Mouse (Mus musculus): ENCODE measurements around the gene Smarcd3. TPM values are rescaled to one million over a fixed set of nuclear protein-coding genes. Genes with fewer than 3 reads are reported as not detected.

Gene Smarcd3
- polyA plus RNA-seq, 1 experiment = 12.4 TPM

- TF ChIP-seq CTCF (conservative IDR thresholded peaks at IDR 0.05; ENCODE audit: insufficient read depth, insufficient read length, low read depth, low read length) (no peak; the same call in 1 of the 2 replicates), POLR2A (IDR thresholded peaks at IDR 0.05; ENCODE audit: low read depth, low read length) (no peak)
- 79% methylated on average over 4 of the region's 4 CpGs for WGBS
These were observed 12.8 kb upstream of the Smarcd3 start for GRCm38 (mm10) chr5:24636987-24637386.

GRCm38 (mm10) chr5:24635526-24636141, 11.4 kb upstream of the Smarcd3 start:
- no peaks in the 10 kb centered on the region for H3K4me1 ChIP-seq (ENCODE audit: control insufficient read depth, insufficient read depth, low read length)
- WGBS = 78% methylated on average over 6 of the region's 6 CpGs
- no peak for DNase-seq

More at GRCm38 (mm10) chr5:24636987-24637386, 12.8 kb upstream of the Smarcd3 start:
- Histone ChIP-seq H3K27me3 (replicated peaks; ENCODE audit: control insufficient read depth, insufficient read depth, low read length) (no peaks in the 10 kb centered on the region), H3K4me3 (ENCODE audit: insufficient read depth, low read depth, low read length) (no peak overlapping the region), H3K27ac (ENCODE audit: insufficient read depth, low read depth, low read length) (no peak overlapping the region), H3K4me1 (ENCODE audit: control insufficient read depth, insufficient read depth, low read length) (no peaks in the 10 kb centered on the region), H3K36me3 (ENCODE audit: control insufficient read depth, insufficient read depth, low read length) (no peaks in the 10 kb centered on the region)
- DNase-seq = no peak

GRCm38 (mm10) chr5:24635093-24635492, 10.9 kb upstream of the Smarcd3 start:
- no peak for DNase-seq
- no peak for TF ChIP-seq CTCF (conservative IDR thresholded peaks at IDR 0.05; ENCODE audit: insufficient read depth, insufficient read length, low read depth, low read length)
- no peak for TF ChIP-seq POLR2A (IDR thresholded peaks at IDR 0.05; ENCODE audit: low read depth, low read length)
- 59% methylated on average over 1 of the region's 1 CpGs for WGBS
- Histone ChIP-seq H3K4me3 (ENCODE audit: insufficient read depth, low read depth, low read length) (no peak overlapping the region), H3K36me3 (ENCODE audit: control insufficient read depth, insufficient read depth, low read length) (no peaks in the 10 kb centered on the region), H3K27ac (ENCODE audit: insufficient read depth, low read depth, low read length) (no peak overlapping the region), H3K4me1 (ENCODE audit: control insufficient read depth, insufficient read depth, low read length) (no peaks in the 10 kb centered on the region), H3K27me3 (replicated peaks; ENCODE audit: control insufficient read depth, insufficient read depth, low read length) (no peaks in the 10 kb centered on the region)

More at GRCm38 (mm10) chr5:24635526-24636141, 11.4 kb upstream of the Smarcd3 start:
- Histone ChIP-seq H3K27me3 (replicated peaks; ENCODE audit: control insufficient read depth, insufficient read depth, low read length) (no peaks in the 10 kb centered on the region), H3K4me3 (ENCODE audit: insufficient read depth, low read depth, low read length) (no peak overlapping the region), H3K36me3 (ENCODE audit: control insufficient read depth, insufficient read depth, low read length) (no peaks in the 10 kb centered on the region), H3K27ac (ENCODE audit: insufficient read depth, low read depth, low read length) (no peak overlapping the region)
- TF ChIP-seq POLR2A (IDR thresholded peaks at IDR 0.05; ENCODE audit: low read depth, low read length) (no peak), CTCF (conservative IDR thresholded peaks at IDR 0.05; ENCODE audit: insufficient read depth, insufficient read length, low read depth, low read length) (no peak)

DNA sequence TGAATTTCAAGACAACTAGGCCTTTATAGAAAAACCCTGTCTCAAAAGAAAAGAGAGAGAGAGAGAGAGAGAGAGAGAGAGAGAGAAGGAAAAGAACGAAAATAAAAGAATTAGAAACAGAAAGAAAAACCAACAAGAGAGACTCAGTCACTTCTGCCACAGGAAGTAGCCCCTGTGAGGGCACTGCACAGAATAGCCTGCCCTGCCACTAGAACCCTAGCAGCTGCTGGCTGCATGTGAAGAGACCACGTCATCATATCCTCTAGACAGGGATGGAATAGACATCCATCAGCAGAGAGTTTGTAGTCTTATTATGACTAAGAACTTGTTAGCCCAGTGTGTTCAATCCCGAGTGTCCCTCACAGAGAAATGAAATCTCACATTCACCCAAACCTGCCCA, 5.5 kb upstream of the Smarcd3 start:
- no peak overlapping the region for H3K27ac ChIP-seq (ENCODE audit: insufficient read depth, low read depth, low read length)
- no peaks in the 10 kb centered on the region for H3K27me3 ChIP-seq (replicated peaks; ENCODE audit: control insufficient read depth, insufficient read depth, low read length)
- TF ChIP-seq CTCF (conservative IDR thresholded peaks at IDR 0.05; ENCODE audit: insufficient read depth, insufficient read length, low read depth, low read length) = no peak
- H3K4me3 ChIP-seq (ENCODE audit: insufficient read depth, low read depth, low read length) = no peak overlapping the region
- H3K36me3 ChIP-seq (ENCODE audit: control insufficient read depth, insufficient read depth, low read length) = no peaks in the 10 kb centered on the region
- 73% methylated on average over 3 of the region's 3 CpGs for WGBS
- H3K4me1 ChIP-seq (ENCODE audit: control insufficient read depth, insufficient read depth, low read length) = no peaks in the 10 kb centered on the region
- DNase-seq = no peak

DNA sequence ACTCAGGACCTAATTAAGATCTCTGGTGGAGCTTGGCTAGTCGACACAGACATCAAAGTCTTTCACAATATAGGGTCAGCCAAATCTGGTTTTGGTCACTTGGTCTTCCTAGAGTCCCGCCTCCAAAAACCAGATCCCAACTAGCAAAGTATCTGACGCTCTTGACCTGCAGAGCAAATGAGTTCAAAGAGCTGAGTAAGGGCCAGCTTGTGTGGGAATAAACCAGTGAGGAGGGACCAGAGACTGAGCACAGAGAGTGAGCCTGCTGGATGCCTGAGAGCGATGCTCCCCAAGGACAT, 560 bp upstream of the Smarcd3 start:
- 31% methylated on average over 4 of the region's 4 CpGs for WGBS
- Histone ChIP-seq H3K36me3 (ENCODE audit: control insufficient read depth, insufficient read depth, low read length) (no peaks in the 10 kb centered on the region), H3K27me3 (replicated peaks; ENCODE audit: control insufficient read depth, insufficient read depth, low read length) (no peaks in the 10 kb centered on the region), H3K4me1 (ENCODE audit: control insufficient read depth, insufficient read depth, low read length) (peaks cover 5% of the 10 kb centered on the region; the same call in 1 of the 2 replicates), H3K27ac (ENCODE audit: insufficient read depth, low read depth, low read length) (no peak overlapping the region), H3K4me3 (ENCODE audit: insufficient read depth, low read depth, low read length) (no peak overlapping the region)
- no peak for TF ChIP-seq POLR2A (IDR thresholded peaks at IDR 0.05; ENCODE audit: low read depth, low read length)
- no peak for TF ChIP-seq CTCF (conservative IDR thresholded peaks at IDR 0.05; ENCODE audit: insufficient read depth, insufficient read length, low read depth, low read length)
- DNase-seq = no peak

- Histone ChIP-seq H3K4me3 (ENCODE audit: insufficient read depth, low read depth, low read length) (peak overlapping the region; percentile 46; the same call in 1 of the 2 replicates), H3K4me1 (ENCODE audit: control insufficient read depth, insufficient read depth, low read length) (peaks cover 6% of the 10 kb centered on the region; the same call in 1 of the 2 replicates), H3K27me3 (replicated peaks; ENCODE audit: control insufficient read depth, insufficient read depth, low read length) (no peaks in the 10 kb centered on the region), H3K36me3 (ENCODE audit: control insufficient read depth, insufficient read depth, low read length) (no peaks in the 10 kb centered on the region), H3K27ac (ENCODE audit: insufficient read depth, low read depth, low read length) (no peak overlapping the region)
- TF ChIP-seq POLR2A (IDR thresholded peaks at IDR 0.05; ENCODE audit: low read depth, low read length) = no peak
- DNase-seq = no peak
- WGBS = 48% methylated on average over 8 of the region's 8 CpGs
These were observed 898 bp downstream of the Smarcd3 start for GRCm38 (mm10) chr5:24623041-24623985.

DNA sequence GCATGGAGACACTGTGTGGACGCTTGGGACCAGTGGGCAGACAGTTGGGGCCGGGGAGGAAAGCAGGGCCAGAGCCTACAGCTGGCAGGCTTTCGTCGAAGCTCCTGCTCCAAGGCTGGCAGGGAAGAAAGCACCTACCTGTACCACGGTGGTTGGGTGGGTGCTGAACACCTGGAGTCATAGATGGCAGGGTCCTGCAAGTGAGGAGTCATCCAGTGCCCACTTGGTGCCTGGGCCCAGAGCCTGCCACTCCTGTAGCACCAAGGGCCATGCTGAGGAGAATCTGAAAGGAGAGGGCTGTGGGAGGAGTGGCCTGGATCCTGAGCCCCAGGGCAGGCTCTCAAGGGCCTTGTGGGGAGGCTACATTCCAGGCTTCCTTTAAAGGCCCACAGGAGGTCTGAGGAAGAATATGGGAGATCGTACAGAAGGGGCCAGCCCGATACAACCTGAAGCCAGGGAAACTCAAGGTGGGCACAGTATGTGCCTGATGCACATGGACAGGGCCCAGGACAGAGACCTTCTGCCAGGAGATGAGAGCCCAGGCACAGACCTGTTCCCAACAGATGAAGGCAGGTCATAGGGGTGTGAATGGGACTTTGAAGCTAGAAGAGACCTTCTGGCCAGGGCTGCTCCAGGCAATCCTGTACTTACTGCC, 1.7 kb downstream of the Smarcd3 start:
- no peak for TF ChIP-seq POLR2A (IDR thresholded peaks at IDR 0.05; ENCODE audit: low read depth, low read length)
- TF ChIP-seq CTCF (conservative IDR thresholded peaks at IDR 0.05; ENCODE audit: insufficient read depth, insufficient read length, low read depth, low read length) = no peak
- WGBS = 80% methylated on average over 7 of the region's 7 CpGs
- Histone ChIP-seq H3K27ac (ENCODE audit: insufficient read depth, low read depth, low read length) (no peak overlapping the region), H3K27me3 (replicated peaks; ENCODE audit: control insufficient read depth, insufficient read depth, low read length) (no peaks in the 10 kb centered on the region), H3K36me3 (ENCODE audit: control insufficient read depth, insufficient read depth, low read length) (no peaks in the 10 kb centered on the region), H3K4me1 (ENCODE audit: control insufficient read depth, insufficient read depth, low read length) (peaks cover 6% of the 10 kb centered on the region; the same call in 1 of the 2 replicates), H3K4me3 (ENCODE audit: insufficient read depth, low read depth, low read length) (no peak overlapping the region)
- no peak for DNase-seq
